Mouse (Mus musculus) lung, postnatal 0 days (tissue): ENCODE measurements around the gene 1700018B08Rik. TPM values are rescaled to one million over a fixed set of nuclear protein-coding genes. Genes with fewer than 3 reads are reported as not detected.
A peak's percentile ranks its signal among the peaks of the same experiment; 100 is the strongest.

Source experiments
- ATAC-seq: fragments of 200-750 bp; cut with Nextera tagmentation; 2 replicates; pipeline ENCODE4 v1.8.0; 2017; ENCODE audit warnings: moderate library complexity
- DNase-seq: peaks from one replicate; pipeline ENCODE4 v3.0.0-alpha.2; 2016; ENCODE audit warnings: low spot score
- H3K27ac ChIP-seq: fragments of 300-500 bp; sonication (generic); 2 replicates; pipeline ENCODE4 v1.5.1; 2014; ENCODE audit warnings: antibody characterized with exemption, mild to moderate bottlenecking, low read length, mixed read lengths
- H3K27me3 ChIP-seq: fragments of 300-500 bp; sonication (generic); replicated peaks from 2 replicates; pipeline ENCODE4 v1.6.1; 2014; ENCODE audit warnings: low read length, mixed read lengths; ENCODE audit not compliant: insufficient read depth
- H3K36me3 ChIP-seq: fragments of 300-500 bp; sonication (generic); 2 replicates; pipeline ENCODE4 v1.6.1; 2014; ENCODE audit warnings: low read length, mixed read lengths; ENCODE audit not compliant: insufficient read depth
- H3K4me1 ChIP-seq: fragments of 300-500 bp; sonication (generic); 2 replicates; pipeline ENCODE4 v1.6.1; 2014; ENCODE audit warnings: antibody characterized with exemption, low read depth, low read length, mixed read lengths; ENCODE audit not compliant: insufficient read depth
- H3K4me2 ChIP-seq: fragments of 300-500 bp; sonication (generic); replicated peaks from 2 replicates; pipeline ENCODE4 v1.6.1; 2014; ENCODE audit warnings: low read depth, mild to moderate bottlenecking, low read length, moderate library complexity, mixed read lengths
- H3K4me3 ChIP-seq: fragments of 300-500 bp; sonication (generic); 2 replicates; pipeline ENCODE4 v1.5.1; 2014; ENCODE audit warnings: low read depth, low read length
- H3K9ac ChIP-seq: fragments of 300-500 bp; sonication (generic); replicated peaks from 2 replicates; pipeline ENCODE4 v1.6.1; 2014; ENCODE audit warnings: low read depth, mild to moderate bottlenecking
- H3K9me3 ChIP-seq: fragments of 300-500 bp; sonication (generic); 2 replicates; pipeline ENCODE4 v1.6.1; 2016; ENCODE audit warnings: low read length, mixed read lengths
- CTCF ChIP-seq: IDR thresholded peaks from 2 replicates; pipeline ENCODE4 v1.5.1; 2016; ENCODE audit warnings: antibody characterized with exemption, mild to moderate bottlenecking
- EP300 ChIP-seq: IDR thresholded peaks from 2 replicates; pipeline ENCODE4 v1.6.1; 2016; ENCODE audit warnings: antibody characterized with exemption, mild to moderate bottlenecking, control low read depth
- WGBS: fragments of 180-500 bp; shearing (Covaris S2); extraction: QIAGEN DNeasy Blood & Tissue Kit; methylation state at CpG from one replicate; pipeline ENCODE4 v1.1.7; 2014; 5-methylcytosine and 5-hydroxymethylcytosine counted together
- polyA plus RNA-seq: library from polyadenylated mRNA; unstranded; fragments of >200 nt; fragmentation: Nextera tagmentation; extraction: Ambion mirVana; gene quantifications from 2 replicates; pipeline ENCODE4 v1.2.1, GENCODE M21; 2015

The 1700018B08Rik gene
- polyA plus RNA-seq, 1 experiment from 2014 or later = not detected

GRCm38 (mm10) chr8:121527751-121528150, 16.4 kb downstream of the 1700018B08Rik start:
- H3K27me3 ChIP-seq = no peaks in the 10 kb centered on the region
- H3K9ac ChIP-seq = no peak overlapping the region
- H3K4me1 ChIP-seq = no peaks in the 10 kb centered on the region; the same call in 1 of the 2 replicates
- TF ChIP-seq CTCF (no peak), EP300 (no peak)
- no peaks in the 10 kb centered on the region for H3K9me3 ChIP-seq
- no peak overlapping the region for H3K27ac ChIP-seq
- H3K4me3 ChIP-seq = no peak overlapping the region
- DNase-seq = no peak
- H3K4me2 ChIP-seq = no peak overlapping the region
- no peaks in the 10 kb centered on the region for H3K36me3 ChIP-seq
- no peak for ATAC-seq
- WGBS = 74% methylated on average over 9 of the region's 9 CpGs

GRCm38 (mm10) chr8:121526811-121527550, 17.1 kb downstream of the 1700018B08Rik start:
- no peak overlapping the region for H3K9ac ChIP-seq
- H3K36me3 ChIP-seq = no peaks in the 10 kb centered on the region
- H3K4me1 ChIP-seq = no peaks in the 10 kb centered on the region; the same call in 1 of the 2 replicates
- no peak for DNase-seq
- no peak overlapping the region for H3K27ac ChIP-seq
- H3K9me3 ChIP-seq = no peaks in the 10 kb centered on the region
- H3K4me2 ChIP-seq = no peak overlapping the region
- H3K27me3 ChIP-seq = no peaks in the 10 kb centered on the region
- no peak for ATAC-seq
- TF ChIP-seq CTCF (no peak), EP300 (no peak)
- no peak overlapping the region for H3K4me3 ChIP-seq
- WGBS = 44% methylated on average over 6 of the region's 6 CpGs

- H3K27me3 ChIP-seq = no peaks in the 10 kb centered on the region
- H3K4me3 ChIP-seq = no peak overlapping the region
- H3K9me3 ChIP-seq = no peaks in the 10 kb centered on the region
- no peaks in the 10 kb centered on the region; the same call in 1 of the 2 replicates for H3K4me1 ChIP-seq
- H3K27ac ChIP-seq = no peak overlapping the region
- no peaks in the 10 kb centered on the region for H3K36me3 ChIP-seq
- DNase-seq (peak; percentile 76), ATAC-seq (peak; percentile 45)
- 45% methylated on average over 18 of the region's 18 CpGs for WGBS
- H3K9ac ChIP-seq = no peak overlapping the region
- TF ChIP-seq EP300 (no peak), CTCF (no peak)
- H3K4me2 ChIP-seq = no peak overlapping the region
Observed at GRCm38 (mm10) chr8:121525111-121525818, 18.9 kb downstream of the 1700018B08Rik start.

- no peaks in the 10 kb centered on the region for H3K27me3 ChIP-seq
- WGBS = 2% methylated on average over 12 of the region's 12 CpGs
- H3K4me2 ChIP-seq = no peak overlapping the region
- TF ChIP-seq EP300 = no peak
- peak; percentile 97 for TF ChIP-seq CTCF
- DNase-seq (peak; percentile 72), ATAC-seq (peak; percentile 69)
- no peak overlapping the region for H3K27ac ChIP-seq
- no peaks in the 10 kb centered on the region for H3K36me3 ChIP-seq
- H3K4me1 ChIP-seq = no peaks in the 10 kb centered on the region
- no peaks in the 10 kb centered on the region for H3K9me3 ChIP-seq
- H3K4me3 ChIP-seq = no peak overlapping the region
- no peak overlapping the region for H3K9ac ChIP-seq
Observed at GRCm38 (mm10) chr8:121513429-121513828, 30.7 kb downstream of the 1700018B08Rik start.

GRCm38 (mm10) chr8:121511751-121512150, 32.4 kb downstream of the 1700018B08Rik start:
- H3K27me3 ChIP-seq = peaks cover 5% of the 10 kb centered on the region; the same call in 1 of the 2 replicates
- no peak overlapping the region for H3K27ac ChIP-seq
- H3K4me2 ChIP-seq = no peak overlapping the region
- no peaks in the 10 kb centered on the region for H3K9me3 ChIP-seq
- no peaks in the 10 kb centered on the region for H3K4me1 ChIP-seq
- WGBS = 54% methylated on average over 9 of the region's 9 CpGs
- no peak overlapping the region for H3K9ac ChIP-seq
- H3K36me3 ChIP-seq = no peaks in the 10 kb centered on the region
- ATAC-seq (no peak), DNase-seq (no peak)
- H3K4me3 ChIP-seq = no peak overlapping the region
- TF ChIP-seq CTCF (no peak), EP300 (no peak)

GRCm38 (mm10) chr8:121497621-121498020, 46.5 kb downstream of the 1700018B08Rik start:
- DNase-seq = no peak
- no peaks in the 10 kb centered on the region for H3K4me1 ChIP-seq
- no peaks in the 10 kb centered on the region for H3K9me3 ChIP-seq
- no peak overlapping the region for H3K27ac ChIP-seq
- no peaks in the 10 kb centered on the region for H3K36me3 ChIP-seq
- WGBS = 86% methylated on average over 6 of the region's 6 CpGs
- no peaks in the 10 kb centered on the region for H3K27me3 ChIP-seq
- TF ChIP-seq CTCF (peak; percentile 24; the same call in 1 of the 2 replicates), EP300 (no peak)
- no peak for ATAC-seq
- H3K4me3 ChIP-seq = no peak overlapping the region
- H3K9ac ChIP-seq = no peak overlapping the region
- no peak overlapping the region for H3K4me2 ChIP-seq
